Mouse (Mus musculus): Measurements from ENCODE around the gene Krtap9-1. TPM values are rescaled to one million over a fixed set of nuclear protein-coding genes. Genes with fewer than 3 reads are reported as not detected.

The Krtap9-1 gene
- not detected for polyA plus RNA-seq (2017; shearing (Covaris generic))

GRCm38 (mm10) chr11:99873089-99873488 lies at the start of gene Krtap9-1:
Krtap9-1 (plus strand) TSS chr11:99873389.

DNA sequence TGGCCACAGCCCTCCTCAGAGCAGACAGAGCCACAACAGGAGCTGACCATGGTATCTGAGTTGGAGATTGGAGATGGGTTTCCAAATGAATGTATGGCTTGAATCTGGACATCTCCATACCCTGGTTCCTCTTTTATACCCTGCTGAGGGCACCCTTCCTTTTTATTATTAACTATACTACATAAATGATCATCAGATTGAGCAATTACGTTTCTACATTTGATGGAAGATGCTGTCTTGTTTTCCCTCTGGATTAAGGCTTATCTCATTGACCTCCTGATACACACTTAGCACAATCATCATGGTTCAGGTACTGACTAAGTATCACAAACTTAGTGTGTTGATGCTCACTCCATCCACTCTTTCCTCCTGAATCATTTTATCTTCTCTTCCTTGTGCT lies 35.2 kb upstream of the Krtap9-1 start, which contains the start of gene 2300003K06Rik:
Gene 2300003K06Rik, minus strand, starts transcription at position 101 of the 400 bp plus-strand sequence.

GRCm38 (mm10) chr11:99851508-99851907 lies 21.7 kb upstream of the Krtap9-1 start, which contains the start of gene Krtap4-16:
Krtap4-16 (minus strand) TSS chr11:99851608.

DNA sequence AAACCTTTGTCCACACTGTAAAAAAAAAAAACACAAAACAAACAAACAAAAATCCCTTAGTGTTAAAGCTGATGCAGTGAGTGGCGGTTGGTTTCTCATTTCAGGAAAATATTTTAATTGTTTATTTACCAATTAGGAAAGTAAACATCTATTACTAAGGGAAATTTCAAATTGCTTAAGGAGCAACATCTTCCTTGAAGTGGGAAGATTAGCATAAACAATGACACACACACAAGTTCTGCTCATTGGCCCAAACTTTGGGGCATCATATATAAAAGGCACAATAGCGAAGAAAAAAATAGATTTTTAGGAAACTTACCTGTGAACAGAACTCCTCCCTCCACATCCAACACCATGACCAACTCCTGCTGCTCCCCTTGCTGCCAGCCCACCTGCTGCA lies 15.6 kb upstream of the Krtap9-1 start, which contains the start of gene Gm11568:
Gene Gm11568, plus strand, starts transcription at position 301 of the 400 bp plus-strand sequence.

DNA sequence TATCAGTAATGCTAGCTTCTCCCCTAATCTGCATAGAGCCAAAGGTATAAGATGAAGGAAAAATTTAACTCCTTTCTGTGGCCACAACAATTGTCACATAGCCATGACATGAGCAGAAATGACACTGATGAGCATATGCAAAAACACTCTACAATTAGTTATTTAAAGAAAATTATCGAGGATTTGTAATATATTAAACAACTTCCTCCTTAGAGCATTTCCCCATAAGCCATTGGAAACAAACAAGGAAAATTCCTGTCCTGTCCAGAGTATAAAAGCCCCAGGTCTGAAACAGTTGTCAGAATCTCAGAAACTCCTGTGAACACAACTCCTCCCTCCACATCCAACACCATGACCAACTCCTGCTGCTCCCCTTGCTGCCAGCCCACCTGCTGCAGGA lies 9.0 kb upstream of the Krtap9-1 start, which contains the start of gene Gm11559:
Gene Gm11559, plus strand, starts transcription at position 301 of the 400 bp plus-strand sequence.

DNA sequence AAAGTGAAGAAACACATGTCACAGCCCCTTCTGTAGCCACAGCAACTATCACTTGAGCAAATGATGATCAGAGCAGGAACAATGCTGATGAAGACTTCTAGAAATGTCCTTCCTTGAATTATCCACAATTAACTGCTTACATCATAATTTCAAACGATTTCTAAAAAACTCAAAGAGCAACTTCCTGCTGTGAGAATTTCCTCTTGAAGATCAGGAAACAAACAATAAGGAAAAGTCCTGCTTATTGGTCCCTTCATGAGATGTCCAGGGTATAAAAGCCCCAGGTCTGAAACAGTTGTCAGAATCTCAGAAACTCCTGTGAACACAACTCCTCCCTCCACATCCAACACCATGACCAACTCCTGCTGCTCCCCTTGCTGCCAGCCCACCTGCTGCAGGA lies 5.7 kb downstream of the Krtap9-1 start, which contains the start of gene Gm11567:
Gene Gm11567, plus strand, starts transcription at position 301 of the 400 bp plus-strand sequence.

GRCm38 (mm10) chr11:99907620-99908019 lies 34.4 kb downstream of the Krtap9-1 start, which contains the start of gene Krtap31-1:
Krtap31-1 (plus strand) TSS chr11:99907920.

GRCm38 (mm10) chr11:99914451-99914850 lies 41.3 kb downstream of the Krtap9-1 start, which contains the start of gene Gm11565:
Gm11565 (plus strand) TSS chr11:99914751.

Other genes with a start within 250 kb of the Krtap9-1 start
- not detected for gene Krtap4-1, start 245.2 kb upstream of the Krtap9-1 start, polyA plus RNA-seq (2017; shearing (Covaris generic))
- not detected for gene Krtap4-2, start 238.3 kb upstream of the Krtap9-1 start, polyA plus RNA-seq (2017; shearing (Covaris generic))
- gene Krtap4-7, start 229.3 kb upstream of the Krtap9-1 start, polyA plus RNA-seq (2017; shearing (Covaris generic)): not detected
- gene Gm11555, start 223.2 kb upstream of the Krtap9-1 start, polyA plus RNA-seq (2017; shearing (Covaris generic)): not detected
- not detected for gene Gm11563, start 214.4 kb upstream of the Krtap9-1 start, polyA plus RNA-seq (2017; shearing (Covaris generic))
- gene Krtap4-6, start 207.4 kb upstream of the Krtap9-1 start, polyA plus RNA-seq (2017; shearing (Covaris generic)): not detected
- gene Gm14190, start 182.6 kb upstream of the Krtap9-1 start, polyA plus RNA-seq (2017; shearing (Covaris generic)): not detected
- gene Gm14180, start 139.1 kb upstream of the Krtap9-1 start, polyA plus RNA-seq (2017; shearing (Covaris generic)): not detected
- not detected for gene Gm11595, start 100.5 kb upstream of the Krtap9-1 start, polyA plus RNA-seq (2017; shearing (Covaris generic))
- not detected for gene Krtap4-8, start 92.7 kb upstream of the Krtap9-1 start, polyA plus RNA-seq (2017; shearing (Covaris generic))
- gene Krtap4-9, start 88.2 kb upstream of the Krtap9-1 start, polyA plus RNA-seq (2017; shearing (Covaris generic)): not detected
- not detected for gene Gm11596, start 79.9 kb upstream of the Krtap9-1 start, polyA plus RNA-seq (2017; shearing (Covaris generic))
- not detected for gene Gm11569, start 74.5 kb upstream of the Krtap9-1 start, polyA plus RNA-seq (2017; shearing (Covaris generic))
- not detected for gene Gm11554, start 68.9 kb upstream of the Krtap9-1 start, polyA plus RNA-seq (2017; shearing (Covaris generic))
- not detected for gene Krtap4-13, start 63.5 kb upstream of the Krtap9-1 start, polyA plus RNA-seq (2017; shearing (Covaris generic))
- gene Gm11564, start 57.7 kb upstream of the Krtap9-1 start, polyA plus RNA-seq (2017; shearing (Covaris generic)): not detected
- not detected for gene 2300003K06Rik, start 35.3 kb upstream of the Krtap9-1 start, polyA plus RNA-seq (2017; shearing (Covaris generic))
- not detected for gene Krtap4-16, start 21.8 kb upstream of the Krtap9-1 start, polyA plus RNA-seq (2017; shearing (Covaris generic))
- gene Gm11568, start 15.5 kb upstream of the Krtap9-1 start, polyA plus RNA-seq (2017; shearing (Covaris generic)): not detected
- not detected for gene Gm11559, start 8.9 kb upstream of the Krtap9-1 start, polyA plus RNA-seq (2017; shearing (Covaris generic))
- gene Gm11567, start 5.8 kb downstream of the Krtap9-1 start, polyA plus RNA-seq (2017; shearing (Covaris generic)): not detected
- not detected for gene Krtap31-1, start 34.5 kb downstream of the Krtap9-1 start, polyA plus RNA-seq (2017; shearing (Covaris generic))
- gene Gm11565, start 41.4 kb downstream of the Krtap9-1 start, polyA plus RNA-seq (2017; shearing (Covaris generic)): not detected
- gene Krtap31-2, start 62.9 kb downstream of the Krtap9-1 start, polyA plus RNA-seq (2017; shearing (Covaris generic)): not detected
- gene Krtap9-5, start 75.1 kb downstream of the Krtap9-1 start, polyA plus RNA-seq (2017; shearing (Covaris generic)): not detected
- not detected for gene Krtap29-1, start 105.7 kb downstream of the Krtap9-1 start, polyA plus RNA-seq (2017; shearing (Covaris generic))
- gene Krtap16-1, start 113.2 kb downstream of the Krtap9-1 start, polyA plus RNA-seq (2017; shearing (Covaris generic)): not detected
- not detected for gene Krtap17-1, start 120.6 kb downstream of the Krtap9-1 start, polyA plus RNA-seq (2017; shearing (Covaris generic))
- not detected for gene Krt33a, start 142.8 kb downstream of the Krtap9-1 start, polyA plus RNA-seq (2017; shearing (Covaris generic))
- not detected for gene Krt33b, start 156.5 kb downstream of the Krtap9-1 start, polyA plus RNA-seq (2017; shearing (Covaris generic))
- not detected for gene Krt34, start 168.2 kb downstream of the Krtap9-1 start, polyA plus RNA-seq (2017; shearing (Covaris generic))
- not detected for gene Krt31, start 177.2 kb downstream of the Krtap9-1 start, polyA plus RNA-seq (2017; shearing (Covaris generic))
- not detected for gene Krt32, start 214.8 kb downstream of the Krtap9-1 start, polyA plus RNA-seq (2017; shearing (Covaris generic))
- not detected for gene Krt35, start 222.9 kb downstream of the Krtap9-1 start, polyA plus RNA-seq (2017; shearing (Covaris generic))
- not detected for gene Krt36, start 232.2 kb downstream of the Krtap9-1 start, polyA plus RNA-seq (2017; shearing (Covaris generic))
- gene Krt13, start 248.2 kb downstream of the Krtap9-1 start, polyA plus RNA-seq (2017; shearing (Covaris generic)): not detected